In the genomic region with DNA sequence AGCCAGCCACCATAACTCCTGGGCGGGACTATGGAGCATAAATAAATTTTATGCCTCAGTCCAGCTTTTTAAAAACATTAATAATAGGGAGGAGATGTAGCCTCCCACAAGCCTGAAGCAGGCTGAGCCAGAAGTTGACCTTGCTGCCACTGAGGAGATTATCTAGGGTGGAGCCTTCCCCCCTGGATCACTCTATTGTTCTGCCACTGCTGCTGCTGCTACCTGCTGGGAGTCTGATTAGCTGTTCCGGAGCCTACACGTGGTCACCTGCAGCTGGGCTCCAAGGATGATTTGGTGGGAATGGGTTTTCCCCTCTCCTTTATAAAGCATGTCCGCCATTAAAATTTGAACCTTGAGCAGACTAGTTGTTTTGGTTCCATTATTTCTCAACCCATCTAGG, we compare ENCODE assay signal across 34 mouse cellular contexts. TPM values are rescaled to one million over a fixed set of nuclear protein-coding genes. Genes with fewer than 3 reads are reported as not detected.
"Had no signal": no experiment of that assay in that cellular context is flagged by ENCODE, and none has a peak within 500 bp of the region (broad histone marks: within the 10 kb centered on the region; RNA-seq: fewer than 3 reads in every experiment).

No protein-coding gene starts in this region.

RNA-seq across cellular contexts. Expression of a gene that starts 14.7 kb away (rescaled TPM):
- total RNA-seq: common myeloid progenitor, adult 5-6 weeks; forebrain, postnatal 0 days; gastrocnemius, adult 2 months; gastrocnemius, adult 8-10 months; granulocyte monocyte progenitor cell, adult 5-6 weeks; heart, adult 2 months had no signal
- polyA plus RNA-seq: embryonic facial prominence, embryonic 10.5 days; embryonic facial prominence, embryonic 12.5 days; embryonic facial prominence, embryonic 13.5 days; erythroblast, embryonic 14.5 days; forebrain, embryonic 10.5 days; forebrain, embryonic 11.5 days; forebrain, embryonic 12.5 days; forebrain, embryonic 13.5 days; forebrain, embryonic 14.5 days; forebrain, embryonic 16.5 days; heart, embryonic 10.5 days; heart, embryonic 11.5 days; heart, embryonic 12.5 days; heart, embryonic 13.5 days had no signal

RNA-seq across cellular contexts. Expression of a gene that starts 15.9 kb away (rescaled TPM):
- total RNA-seq: common myeloid progenitor, adult 5-6 weeks; forebrain, postnatal 0 days; gastrocnemius, adult 18-20 months; gastrocnemius, adult 2 months; gastrocnemius, adult 8-10 months; gastrocnemius, postnatal 10 days; gastrocnemius, postnatal 14 days; gastrocnemius, postnatal 25 days; gastrocnemius, postnatal 36 days; gastrocnemius, postnatal 4 days; granulocyte monocyte progenitor cell, adult 5-6 weeks; heart, adult 18-20 months; heart, adult 2 months; heart, adult 8-10 months had no signal
- polyA plus RNA-seq: cortical plate, adult 2 months; embryonic facial prominence, embryonic 10.5 days; embryonic facial prominence, embryonic 11.5 days; embryonic facial prominence, embryonic 12.5 days; embryonic facial prominence, embryonic 13.5 days; embryonic facial prominence, embryonic 14.5 days; embryonic facial prominence, embryonic 15.5 days; erythroblast, embryonic 14.5 days; forebrain, embryonic 10.5 days; forebrain, embryonic 11.5 days; forebrain, embryonic 12.5 days; forebrain, embryonic 13.5 days; forebrain, embryonic 14.5 days; forebrain, embryonic 15.5 days; forebrain, embryonic 16.5 days; forebrain, postnatal 0 days; frontal cortex, adult 2 months; heart, adult 2 months; heart, embryonic 10.5 days; heart, embryonic 11.5 days; heart, embryonic 12.5 days; heart, embryonic 13.5 days had no signal

RNA-seq across cellular contexts. Expression of a gene that starts 33.5 kb away (rescaled TPM):
- total RNA-seq: common myeloid progenitor, adult 5-6 weeks; gastrocnemius, adult 2 months; gastrocnemius, adult 8-10 months; gastrocnemius, postnatal 25 days; gastrocnemius, postnatal 36 days; granulocyte monocyte progenitor cell, adult 5-6 weeks had no signal
- polyA plus RNA-seq: embryonic facial prominence, embryonic 10.5 days; embryonic facial prominence, embryonic 11.5 days; embryonic facial prominence, embryonic 13.5 days; embryonic facial prominence, embryonic 14.5 days; embryonic facial prominence, embryonic 15.5 days; erythroblast, embryonic 14.5 days; forebrain, embryonic 10.5 days; forebrain, embryonic 11.5 days; forebrain, embryonic 12.5 days; forebrain, embryonic 13.5 days; forebrain, embryonic 14.5 days; forebrain, embryonic 15.5 days; forebrain, embryonic 16.5 days; heart, embryonic 10.5 days; heart, embryonic 11.5 days; heart, embryonic 12.5 days; heart, embryonic 13.5 days had no signal

RNA-seq across cellular contexts. Expression of a gene that starts 36.4 kb away (rescaled TPM):
- total RNA-seq: granulocyte monocyte progenitor cell, adult 5-6 weeks had no signal
- polyA plus RNA-seq: erythroblast, embryonic 14.5 days; forebrain, embryonic 10.5 days; heart, embryonic 10.5 days had no signal
